Mouse (Mus musculus): ENCODE data around the gene Tshz3.

DNA sequence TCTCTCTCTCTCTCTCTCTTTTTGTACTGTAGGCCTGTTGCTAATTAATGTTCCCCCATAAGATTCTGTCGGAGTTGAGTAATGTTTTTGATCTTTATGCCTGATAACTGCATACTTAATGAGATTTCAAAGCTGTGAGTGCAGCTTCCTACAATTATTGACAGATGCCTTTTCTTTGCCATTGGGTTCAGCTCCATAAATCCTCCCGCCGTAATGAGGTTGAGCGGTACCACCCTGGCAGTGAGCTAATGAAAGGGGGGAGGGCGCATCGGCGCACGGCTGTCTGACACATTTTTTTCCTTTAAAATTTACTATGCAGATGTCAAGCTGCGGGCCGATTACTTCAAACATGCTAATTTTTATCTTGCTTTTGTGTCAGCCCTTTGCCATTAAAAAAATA is 9.3 kb downstream of the Tshz3 start:
- TF ChIP-seq CTCF (IDR thresholded peaks at IDR 0.05) (no peak), POLR2A (IDR thresholded peaks at IDR 0.05; ENCODE audit: insufficient read depth, low read depth, low read length) (no peak), EP300 (IDR thresholded peaks at IDR 0.05; ENCODE audit: insufficient read depth, low read depth, low read length) (no peak)

All from heart, adult 2 months (tissue).